Mouse (Mus musculus) hindbrain, embryonic 13.5 days (tissue): ENCODE measurements around the gene Gm10666. TPM values are rescaled to one million over a fixed set of nuclear protein-coding genes. Genes with fewer than 3 reads are reported as not detected.
"Not testable (repeated sequence)": the region's sequence is repeated elsewhere in the genome, so short reads cannot be mapped to it uniquely, and the experiment has no call there.

Source experiments
- ATAC-seq: fragments of 200-750 bp; cut with Nextera tagmentation; 2 replicates; pipeline ENCODE4 v1.8.0; 2017; ENCODE audit warnings: moderate TSS enrichment; ENCODE audit not compliant: low FRiP score
- H3K27ac ChIP-seq: fragments of 300-500 bp; sonication (generic); 2 replicates; pipeline ENCODE4 v1.5.1; 2015; ENCODE audit warnings: inconsistent platforms, mild to moderate bottlenecking, moderate library complexity
- H3K27me3 ChIP-seq: fragments of 300-500 bp; sonication (generic); 2 replicates; pipeline ENCODE4 v1.6.1; 2015; ENCODE audit warnings: mild to moderate bottlenecking, inconsistent platforms
- H3K36me3 ChIP-seq: fragments of 300-500 bp; sonication (generic); 2 replicates; pipeline ENCODE4 v1.6.1; 2015; ENCODE audit warnings: mild to moderate bottlenecking, inconsistent platforms
- H3K4me1 ChIP-seq: fragments of 300-500 bp; sonication (generic); replicated peaks from 2 replicates; pipeline ENCODE4 v1.6.1; 2015; ENCODE audit warnings: inconsistent platforms
- H3K4me2 ChIP-seq: fragments of 300-500 bp; sonication (generic); 2 replicates; pipeline ENCODE4 v1.6.1; 2015; ENCODE audit warnings: inconsistent platforms, mild to moderate bottlenecking, moderate library complexity
- H3K4me3 ChIP-seq: fragments of 300-500 bp; sonication (generic); 2 replicates; pipeline ENCODE4 v1.5.1; 2015; ENCODE audit warnings: mild to moderate bottlenecking, inconsistent platforms
- H3K9ac ChIP-seq: fragments of 300-500 bp; sonication (generic); 2 replicates; pipeline ENCODE4 v1.6.1; 2015; ENCODE audit warnings: mild to moderate bottlenecking, inconsistent platforms
- H3K9me3 ChIP-seq: fragments of 300-500 bp; sonication (generic); 2 replicates; pipeline ENCODE4 v1.6.1; 2016; ENCODE audit warnings: inconsistent platforms
- WGBS: fragments of 180-500 bp; shearing (Covaris S2); methylation state at CpG from one replicate; pipeline ENCODE4 v1.1.7; 2015; 5-methylcytosine and 5-hydroxymethylcytosine counted together
- polyA plus RNA-seq: library from polyadenylated mRNA; unstranded; fragments of >200 nt; fragmentation: Nextera tagmentation; extraction: Ambion mirVana; gene quantifications from 2 replicates; pipeline ENCODE4 v1.2.1, GENCODE M21; 2015

Gm10666 gene
- not detected in 2 replicates for polyA plus RNA-seq

- H3K4me3 ChIP-seq, H3K9ac ChIP-seq, H3K27me3 ChIP-seq, H3K27ac ChIP-seq, ATAC-seq, H3K9me3 ChIP-seq, H3K36me3 ChIP-seq, H3K4me2 ChIP-seq, H3K4me1 ChIP-seq: not testable (repeated sequence)
- no CpG with 5 or more reads among the region's 5 CpGs for WGBS
Measured at GRCm38 (mm10) chr7:22134641-22135040, at the start of gene Gm10666. TSS of gene Gm10666 (minus strand) at chr7:22134741.

GRCm38 (mm10) chr7:22163935-22164334 is 29.4 kb upstream of the Gm10666 start, which contains the start of gene Vmn1r142:
TSS of gene Vmn1r142 (minus strand) at chr7:22164035.
- ATAC-seq, H3K27ac ChIP-seq: not testable (repeated sequence)
- no CpG with 5 or more reads among the region's 3 CpGs for WGBS

GRCm38 (mm10) chr7:22118145-22118544 is 16.4 kb downstream of the Gm10666 start, which contains the start of gene Gm16451:
TSS of gene Gm16451 (minus strand) at chr7:22118245.
- not testable (repeated sequence) for H3K4me3 ChIP-seq, H3K4me1 ChIP-seq, H3K9me3 ChIP-seq, H3K36me3 ChIP-seq, H3K27me3 ChIP-seq, H3K27ac ChIP-seq, H3K4me2 ChIP-seq, ATAC-seq, H3K9ac ChIP-seq
- WGBS, result no CpG with 5 or more reads among the region's 2 CpGs

More at GRCm38 (mm10) chr7:22163935-22164334, 29.4 kb upstream of the Gm10666 start, which contains the start of gene Vmn1r142:
- not testable (repeated sequence) for H3K27me3 ChIP-seq, H3K9ac ChIP-seq, H3K4me2 ChIP-seq, H3K4me3 ChIP-seq, H3K4me1 ChIP-seq, H3K9me3 ChIP-seq, H3K36me3 ChIP-seq

Other genes starting within 250 kb of the Gm10666 start
- gene Gm5891, start 213.4 kb downstream of the Gm10666 start, polyA plus RNA-seq, result not detected in 2 replicates
- not detected in 2 replicates for gene Vmn1r137, start 140.2 kb downstream of the Gm10666 start, polyA plus RNA-seq
- not detected in 2 replicates for gene Vmn1r138, start 105.8 kb downstream of the Gm10666 start, polyA plus RNA-seq
- gene Gm6176, start 78.4 kb downstream of the Gm10666 start, polyA plus RNA-seq, result not detected in 2 replicates
- gene Vmn1r139, start 65.7 kb downstream of the Gm10666 start, polyA plus RNA-seq, result not detected in 2 replicates
- not detected in 2 replicates for gene Gm16451, start 16.5 kb downstream of the Gm10666 start, polyA plus RNA-seq
- not detected in 2 replicates for gene Vmn1r142, start 29.3 kb upstream of the Gm10666 start, polyA plus RNA-seq
- not detected in 2 replicates for gene Vmn1r143, start 54.6 kb upstream of the Gm10666 start, polyA plus RNA-seq
- not detected in 2 replicates for gene Gm8653, start 66.5 kb upstream of the Gm10666 start, polyA plus RNA-seq
- not detected in 2 replicates for gene Gm8453, start 94.7 kb upstream of the Gm10666 start, polyA plus RNA-seq
- not detected in 2 replicates for gene Gm4187, start 195.0 kb upstream of the Gm10666 start, polyA plus RNA-seq
- gene Gm8660, start 236.3 kb upstream of the Gm10666 start, polyA plus RNA-seq, result not detected in 2 replicates